Mouse (Mus musculus): ENCODE data around the gene Cd34.
A peak's percentile ranks its signal among the peaks of the same experiment; 100 is the strongest.

Gene Cd34

GRCm38 (mm10) chr1:194938715-194939114 is at the start of gene Cd34:
Gene Cd34 (plus strand): TSS chr1:194938819.
- peak; percentile 21 to 38 for DNase-seq

- no peak for DNase-seq
Observed at GRCm38 (mm10) chr1:194894513-194894912, 44.1 kb upstream of the Cd34 start.

GRCm38 (mm10) chr1:194895287-194895686 is 43.3 kb upstream of the Cd34 start:
- DNase-seq, result no peak

GRCm38 (mm10) chr1:194901075-194901474 is 37.5 kb upstream of the Cd34 start:
- no peak for DNase-seq

GRCm38 (mm10) chr1:194901826-194902225 is 36.8 kb upstream of the Cd34 start:
- DNase-seq, result no peak

GRCm38 (mm10) chr1:194908956-194909355 is 29.7 kb upstream of the Cd34 start:
- DNase-seq, result no peak

GRCm38 (mm10) chr1:194925753-194926350 is 12.8 kb upstream of the Cd34 start:
- DNase-seq, result no peak

- no peak for DNase-seq
Observed at GRCm38 (mm10) chr1:194927887-194928286, 10.7 kb upstream of the Cd34 start.

- DNase-seq, result peak in 1 of 2 experiments; percentile 14
Observed at GRCm38 (mm10) chr1:194929275-194929971, 9.2 kb upstream of the Cd34 start.

GRCm38 (mm10) chr1:194929972-194930355 is 8.7 kb upstream of the Cd34 start:
- DNase-seq, result peak; percentile 11 to 39

- DNase-seq, result no peak
Observed at GRCm38 (mm10) chr1:194930706-194931105, 7.9 kb upstream of the Cd34 start.

- no peak for DNase-seq
Observed at GRCm38 (mm10) chr1:194935351-194935750, 3.3 kb upstream of the Cd34 start.

- DNase-seq, result no peak
Observed at GRCm38 (mm10) chr1:194941528-194941927, 2.9 kb downstream of the Cd34 start.

GRCm38 (mm10) chr1:194942912-194943311 is 4.3 kb downstream of the Cd34 start:
- no peak for DNase-seq

GRCm38 (mm10) chr1:194943485-194943884 is 4.9 kb downstream of the Cd34 start:
- no peak for DNase-seq

GRCm38 (mm10) chr1:194945382-194945781 is 6.8 kb downstream of the Cd34 start:
- peak; percentile 49 to 57 for DNase-seq

- no peak for DNase-seq
Observed at GRCm38 (mm10) chr1:194946467-194946866, 7.8 kb downstream of the Cd34 start.

- peak; percentile 29 to 45 for DNase-seq
Observed at GRCm38 (mm10) chr1:194950913-194951312, 12.3 kb downstream of the Cd34 start.

- peak; percentile 15 to 17 for DNase-seq
Observed at GRCm38 (mm10) chr1:194952891-194953290, 14.3 kb downstream of the Cd34 start.

GRCm38 (mm10) chr1:194954694-194955093 is 16.1 kb downstream of the Cd34 start:
- DNase-seq, result no peak

GRCm38 (mm10) chr1:194955749-194956148 is 17.1 kb downstream of the Cd34 start:
- DNase-seq, result no peak

GRCm38 (mm10) chr1:194957021-194957420 is 18.4 kb downstream of the Cd34 start:
- no peak for DNase-seq

- peak; percentile 80 to 83 for DNase-seq
Observed at GRCm38 (mm10) chr1:194962181-194962580, 23.6 kb downstream of the Cd34 start.

- DNase-seq, result no peak
Observed at GRCm38 (mm10) chr1:194962712-194963111, 24.1 kb downstream of the Cd34 start.

- no peak for DNase-seq
Observed at GRCm38 (mm10) chr1:194971980-194972379, 33.4 kb downstream of the Cd34 start.
